Mouse (Mus musculus): ENCODE results near the gene Gm11168. TPM values are rescaled to one million over a fixed set of nuclear protein-coding genes. Genes with fewer than 3 reads are reported as not detected.
"Not testable (repeated sequence)": the region's sequence is repeated elsewhere in the genome, so short reads cannot be mapped to it uniquely, and the experiment has no call there.

Gene Gm11168
- not detected for total RNA-seq (2021)
- long read RNA-seq, experiment 1 = 0 reads
- long read RNA-seq, experiment 2 = 0 reads

GRCm38 (mm10) chr9:3002794-3003396 lies at the start of gene Gm11168:
Gene Gm11168 (plus strand): TSS chr9:3003346.
- not testable (repeated sequence) for DNase-seq

GRCm38 (mm10) chr9:3000445-3000972 lies 2.6 kb upstream of the Gm11168 start, which contains the start of gene Gm10722:
Gene Gm10722 (plus strand): TSS chr9:3000922.
- DNase-seq = peak; percentile 30

GRCm38 (mm10) chr9:3001006-3001405 lies 2.1 kb upstream of the Gm11168 start:
- DNase-seq = not testable (repeated sequence)

DNA sequence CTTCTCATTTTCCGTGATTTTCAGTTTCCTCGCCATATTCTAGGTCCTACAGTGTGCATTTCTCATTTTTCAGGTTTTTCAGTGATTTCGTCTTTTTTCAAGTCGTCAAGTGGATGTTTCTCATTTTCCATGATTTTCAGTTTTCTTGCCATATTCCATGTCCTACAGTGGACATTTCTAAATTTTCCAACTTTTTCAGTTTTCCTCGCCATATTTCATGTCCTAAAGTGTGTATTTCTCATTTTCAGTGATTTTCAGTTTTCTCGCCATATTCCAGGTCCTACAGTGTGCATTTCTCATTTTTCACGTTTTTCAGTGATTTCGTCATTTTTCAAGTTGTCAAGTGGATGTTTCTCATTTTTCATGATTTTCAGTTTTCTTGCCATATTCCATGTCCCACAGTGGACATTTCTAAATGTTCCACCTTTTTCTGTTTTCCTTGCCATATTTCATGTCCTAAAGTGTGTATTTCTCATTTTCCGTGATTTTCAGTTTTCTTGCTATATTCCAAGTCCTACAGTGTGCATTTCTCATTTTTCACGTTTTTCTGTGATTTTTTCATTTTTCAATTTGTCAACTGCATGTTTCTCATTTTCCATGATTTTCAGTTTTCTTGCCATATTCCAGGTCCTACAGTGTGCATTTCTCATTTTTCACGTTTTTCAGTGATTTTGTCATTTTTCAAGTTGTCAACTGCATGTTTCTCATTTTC lies 1.0 kb upstream of the Gm11168 start:
- DNase-seq = peak; percentile 91

DNA sequence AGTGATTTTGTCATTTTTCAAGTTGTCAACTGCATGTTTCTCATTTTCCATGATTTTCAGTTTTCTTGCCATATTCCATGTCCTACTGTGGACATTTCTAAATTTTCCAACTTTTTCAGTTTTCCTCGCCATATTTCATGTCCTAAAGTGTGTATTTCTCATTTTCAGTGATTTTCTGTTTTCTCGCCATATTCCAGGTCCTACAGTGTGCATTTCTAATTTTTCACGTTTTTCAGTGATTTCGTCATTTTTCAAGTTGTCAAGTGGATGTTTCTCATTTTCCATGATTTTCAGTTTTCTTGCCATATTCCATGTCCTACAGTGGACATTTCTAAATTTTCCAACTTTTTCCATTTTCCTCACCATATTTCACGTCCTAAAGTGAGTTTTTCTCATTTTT lies 3.0 kb downstream of the Gm11168 start:
- DNase-seq = not testable (repeated sequence)

DNA sequence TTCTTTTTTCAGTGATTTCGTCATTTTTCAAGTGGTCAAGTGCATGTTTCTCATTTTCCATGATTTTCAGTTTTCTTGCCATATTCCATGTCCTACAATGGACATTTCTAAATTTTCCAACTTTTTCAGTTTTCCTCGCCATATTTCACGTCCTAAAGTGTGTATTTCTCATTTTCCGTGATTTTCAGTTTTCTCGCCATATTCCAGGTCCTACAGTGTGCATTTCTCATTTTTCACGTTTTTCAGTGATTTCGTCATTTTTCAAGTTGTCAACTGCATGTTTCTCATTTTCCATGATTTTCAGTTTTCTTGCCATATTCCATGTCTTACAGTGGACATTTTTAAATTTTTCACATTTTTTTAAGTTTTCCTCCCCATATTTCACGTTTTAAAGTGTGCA lies 3.5 kb downstream of the Gm11168 start:
- not testable (repeated sequence) for DNase-seq

DNA sequence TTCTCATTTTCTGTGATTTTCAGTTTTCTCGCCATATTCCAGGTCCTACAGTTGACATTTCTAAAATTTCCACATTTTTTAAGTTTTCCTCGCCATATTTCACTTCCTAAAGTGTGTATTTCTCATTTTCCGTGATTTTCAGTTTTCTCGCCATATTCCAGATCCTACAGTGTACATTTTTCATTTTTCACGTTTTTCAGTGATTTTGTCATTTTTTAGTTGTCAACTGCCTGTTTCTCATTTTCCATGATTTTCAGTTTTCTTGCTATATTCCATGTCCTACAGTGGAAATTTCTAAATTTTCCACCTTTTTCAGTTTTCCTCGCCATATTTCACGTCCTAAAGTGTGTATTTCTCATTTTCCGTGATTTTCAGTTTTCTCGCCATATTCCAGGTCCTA lies 4.1 kb downstream of the Gm11168 start:
- DNase-seq = not testable (repeated sequence)

DNA sequence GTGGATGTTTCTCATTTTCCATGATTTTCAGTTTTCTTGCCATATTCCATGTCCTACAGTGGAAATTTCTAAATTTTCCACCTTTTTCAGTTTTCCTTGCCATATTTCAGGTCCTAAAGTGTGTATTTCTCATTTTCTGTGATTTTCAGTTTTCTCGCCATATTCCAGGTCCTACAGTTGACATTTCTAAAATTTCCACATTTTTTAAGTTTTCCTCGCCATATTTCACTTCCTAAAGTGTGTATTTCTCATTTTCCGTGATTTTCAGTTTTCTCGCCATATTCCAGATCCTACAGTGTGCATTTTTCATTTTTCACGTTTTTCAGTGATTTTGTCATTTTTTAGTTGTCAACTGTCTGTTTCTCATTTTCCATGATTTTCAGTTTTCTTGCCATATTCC lies 6.2 kb downstream of the Gm11168 start:
- DNase-seq = not testable (repeated sequence)

GRCm38 (mm10) chr9:3012054-3012621 lies 9.0 kb downstream of the Gm11168 start:
- not testable (repeated sequence) for DNase-seq

DNA sequence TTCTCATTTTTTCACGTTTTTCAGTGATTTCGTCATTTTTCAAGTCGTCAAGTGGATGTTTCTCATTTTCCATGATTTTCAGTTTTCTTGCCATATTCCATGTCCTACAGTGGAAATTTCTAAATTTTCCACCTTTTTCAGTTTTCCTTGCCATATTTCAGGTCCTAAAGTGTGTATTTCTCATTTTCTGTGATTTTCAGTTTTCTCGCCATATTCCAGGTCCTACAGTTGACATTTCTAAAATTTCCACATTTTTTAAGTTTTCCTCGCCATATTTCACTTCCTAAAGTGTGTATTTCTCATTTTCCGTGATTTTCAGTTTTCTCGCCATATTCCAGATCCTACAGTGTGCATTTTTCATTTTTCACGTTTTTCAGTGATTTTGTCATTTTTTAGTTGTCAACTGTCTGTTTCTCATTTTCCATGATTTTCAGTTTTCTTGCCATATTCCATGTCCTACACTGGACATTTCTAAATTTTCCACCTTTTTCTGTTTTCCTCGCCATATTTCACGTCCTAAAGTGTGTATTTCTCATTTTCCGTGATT lies 9.7 kb downstream of the Gm11168 start, which contains the start of gene Gm10721:
Gene Gm10721 (plus strand): TSS at position 408 of the 547 bp plus-strand sequence.
- DNase-seq = not testable (repeated sequence)

- not testable (repeated sequence) for DNase-seq
These were observed 12.2 kb downstream of the Gm11168 start, which contains the start of gene Gm10720 for GRCm38 (mm10) chr9:3015354-3015753. Gene Gm10720 (plus strand): TSS chr9:3015654.

- not testable (repeated sequence) for DNase-seq
These were observed 12.8 kb downstream of the Gm11168 start for GRCm38 (mm10) chr9:3015896-3016295.

- DNase-seq = not testable (repeated sequence)
These were observed 14.0 kb downstream of the Gm11168 start, which contains the start of gene Gm10719 for GRCm38 (mm10) chr9:3017108-3017507. Gene Gm10719 (plus strand): TSS chr9:3017408.

- DNase-seq = peak; percentile 97
These were observed 15.8 kb downstream of the Gm11168 start for GRCm38 (mm10) chr9:3018944-3019343.

- DNase-seq = peak; percentile 69
These were observed 16.9 kb downstream of the Gm11168 start for GRCm38 (mm10) chr9:3019835-3020727.

DNA sequence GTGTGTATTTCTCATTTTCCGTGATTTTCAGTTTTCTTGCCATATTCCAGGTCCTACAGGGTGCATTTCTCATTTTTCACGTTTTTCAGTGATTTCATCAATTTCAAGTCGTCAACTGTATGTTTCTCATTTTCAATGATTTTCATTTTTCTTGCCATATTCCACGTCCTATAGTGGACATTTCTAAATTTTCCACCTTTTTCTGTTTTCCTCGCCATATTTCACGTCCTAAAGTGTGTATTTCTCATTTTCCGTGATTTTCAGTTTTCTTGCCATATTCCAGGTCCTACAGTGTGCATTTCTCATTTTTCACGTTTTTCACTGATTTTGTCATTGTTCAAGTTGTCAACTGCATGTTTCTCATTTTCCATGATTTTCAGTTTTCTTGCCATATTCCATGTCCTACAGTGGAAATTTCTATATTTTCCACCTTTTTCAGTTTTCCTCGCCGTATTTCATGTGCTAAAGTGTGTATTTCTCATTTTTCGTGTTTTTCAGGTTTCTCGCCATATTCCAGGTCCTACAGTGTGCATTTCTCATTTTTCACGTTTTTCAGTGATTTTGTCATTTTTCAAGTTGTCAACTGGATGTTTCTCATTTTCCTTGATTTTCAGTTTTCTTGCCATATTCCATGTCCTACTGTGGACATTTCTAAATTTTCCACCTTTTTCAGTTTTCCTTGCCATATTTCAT lies 19.3 kb downstream of the Gm11168 start:
- DNase-seq = not testable (repeated sequence)

GRCm38 (mm10) chr9:3023312-3023984 lies 20.3 kb downstream of the Gm11168 start, which contains the start of gene Gm10718:
Gene Gm10718 (plus strand): TSS chr9:3023547.
- peak; percentile 15 for DNase-seq

GRCm38 (mm10) chr9:3023985-3024648 lies 21.0 kb downstream of the Gm11168 start:
- DNase-seq = not testable (repeated sequence)

DNA sequence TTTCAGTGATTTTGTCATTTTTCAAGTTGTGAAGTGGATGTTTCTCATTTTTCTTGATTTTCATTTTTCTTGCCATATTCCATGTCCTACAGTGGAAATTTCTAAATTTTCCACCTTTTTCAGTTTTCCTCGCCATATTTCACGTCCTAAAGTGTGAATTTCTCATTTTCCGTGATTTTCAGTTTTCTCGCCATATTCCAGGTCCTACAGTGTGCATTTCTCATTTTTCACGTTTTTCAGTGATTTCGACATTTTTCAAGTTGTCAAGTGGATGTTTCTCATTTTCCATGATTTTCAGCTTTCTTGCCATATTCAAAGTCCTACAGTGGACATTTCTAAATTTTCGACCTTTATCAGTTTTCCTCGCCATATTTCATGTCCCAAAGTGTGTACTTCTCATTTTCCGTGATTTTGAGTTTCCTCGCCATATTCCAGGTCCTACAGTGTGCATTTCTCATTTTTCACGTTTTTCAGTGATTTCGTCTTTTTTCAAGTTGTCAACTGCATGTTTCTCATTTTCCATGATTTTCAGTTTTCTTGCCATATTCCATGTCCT lies 21.8 kb downstream of the Gm11168 start, which contains the start of gene Gm10717:
Gene Gm10717 (plus strand): TSS at position 506 of the 556 bp plus-strand sequence.
- DNase-seq = not testable (repeated sequence)

All from gastrocnemius, postnatal 25 days (tissue).